Mouse (Mus musculus) embryonic fibroblast, embryonic 13.5 days (primary cell): Measurements from ENCODE around the gene Elovl6.

Experiments
- CTCF ChIP-seq: IDR thresholded peaks from 2 replicates; pipeline ENCODE4 v1.5.1; 2011; ENCODE audit warnings: mild to moderate bottlenecking, control low read depth, low read length, moderate library complexity, borderline replicate concordance; ENCODE audit not compliant: insufficient read depth
- POLR2A ChIP-seq: IDR thresholded peaks from 2 replicates; pipeline ENCODE4 v1.6.1; 2011; ENCODE audit warnings: low read depth, mild to moderate bottlenecking, control low read depth, low read length, moderate library complexity

DNA sequence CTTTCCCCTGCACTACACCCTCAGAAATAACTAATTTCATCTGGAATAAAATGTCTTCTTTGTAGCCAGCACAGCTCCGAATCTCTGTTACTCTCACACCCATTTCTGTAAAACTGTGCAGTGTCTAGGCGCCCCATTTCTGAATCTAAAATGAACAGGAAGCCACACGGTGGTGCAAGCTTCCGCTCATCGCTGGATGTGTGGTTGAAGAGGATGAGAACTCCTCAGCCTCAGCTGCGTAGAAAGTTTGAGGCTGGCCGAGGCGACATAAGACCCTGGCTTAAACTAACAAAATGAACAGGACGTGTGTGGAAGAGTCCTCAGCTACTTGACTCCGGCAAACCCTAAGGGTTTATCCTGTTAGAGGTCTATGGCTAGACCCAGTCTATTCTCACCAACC, 38.0 kb upstream of the Elovl6 start:
- TF ChIP-seq POLR2A (no peak), CTCF (no peak)
